In genomic region chr9:70140871-70141796, GRCm38 (mm10) we compare ENCODE assay signal across 8 mouse cellular contexts. TPM values are rescaled to one million over a fixed set of nuclear protein-coding genes. Genes with fewer than 3 reads are reported as not detected.
DNase-seq lines count a peak whose midpoint lies in the region; ATAC-seq and TF ChIP-seq lines count a peak whose summit lies in the region.

No protein-coding gene starts in this region.

- peak overlapping the region; percentile 95 for H3K4me2 ChIP-seq in hindbrain, embryonic 11.5 days (replicated peaks; ENCODE audit: low read depth, low read length)

- DNase-seq in Muller cell, postnatal 12 days (ENCODE audit: inconsistent ontology term), result peak; percentile 59
- DNase-seq in cerebellum, adult 9-10 months, result peak; percentile 3
- peak; percentile 75 to 92 for DNase-seq in frontal cortex, adult 2 months (ENCODE audit: extremely low spot score in 1 of 2, low spot score in 1 of 2)
- peak; percentile 75 for DNase-seq in hindbrain, embryonic 11.5 days (ENCODE audit: low spot score)
- peak; percentile 87 for DNase-seq in layer of hippocampus, adult 9-11 months
- DNase-seq in lung, adult 2 months, result peak; percentile 21
- peak; percentile 65 for DNase-seq in retina, embryonic 14.5 days (ENCODE audit: low spot score)
- DNase-seq in urinary bladder, postnatal 36 days (ENCODE audit: low spot score in 2 of 2), result peak; percentile 38 to 53

- H3K27ac ChIP-seq in hindbrain, embryonic 11.5 days (ENCODE audit: low read depth, low read length), result no peak overlapping the region

- no peak for TF ChIP-seq CTCF in lung, adult 2 months (IDR thresholded peaks at IDR 0.05; ENCODE audit: insufficient read depth, low read length)

- no peak for TF ChIP-seq POLR2A in lung, adult 2 months (IDR thresholded peaks at IDR 0.05; ENCODE audit: borderline replicate concordance, extremely low read depth, low read depth, low read length)

- H3K9me3 ChIP-seq in hindbrain, embryonic 11.5 days (ENCODE audit: control insufficient read depth, low read length), result no peaks in the 10 kb centered on the region

- peaks cover 4% of the 10 kb centered on the region; the same call in 1 of the 2 replicates for H3K27me3 ChIP-seq in hindbrain, embryonic 11.5 days (ENCODE audit: control insufficient read depth, insufficient read depth, low read length)

- H3K4me1 ChIP-seq in hindbrain, embryonic 11.5 days (replicated peaks; ENCODE audit: control insufficient read depth, insufficient read depth, low read length), result no peaks in the 10 kb centered on the region; the same call in 1 of the 2 replicates
- no peaks in the 10 kb centered on the region for H3K4me1 ChIP-seq in lung, adult 2 months (ENCODE audit: control insufficient read depth, insufficient read depth, low read length)

- WGBS in hindbrain, embryonic 11.5 days, result under 1% methylated on average over 62 of the region's 87 CpGs
- WGBS in lung, adult 2 months, result under 1% methylated on average over 87 of the region's 87 CpGs

- peak; percentile 76 for ATAC-seq in hindbrain, embryonic 11.5 days (ENCODE audit: low FRiP score)

- H3K36me3 ChIP-seq in hindbrain, embryonic 11.5 days (ENCODE audit: control insufficient read depth, insufficient read depth, low read length), result no peaks in the 10 kb centered on the region

- peak overlapping the region; percentile 59 for H3K9ac ChIP-seq in hindbrain, embryonic 11.5 days (ENCODE audit: low read depth, low read length)

- peak overlapping the region; percentile 65 for H3K4me3 ChIP-seq in hindbrain, embryonic 11.5 days (ENCODE audit: low read depth, low read length)
- peak overlapping the region; percentile 35 for H3K4me3 ChIP-seq in lung, adult 2 months (replicated peaks; ENCODE audit: extremely low read depth, low read depth, low read length)

RNA-seq across cellular contexts. Expression of gene Fam81a, which starts 1.2 kb away (rescaled TPM):
- 121 and 131 TPM in 2 replicates for polyA plus RNA-seq in frontal cortex, adult 2 months (2012; rRNA removed)
- 6.3 and 8.4 TPM in 2 replicates for polyA plus RNA-seq in hindbrain, embryonic 11.5 days (2014; fragmentation: Nextera tagmentation; extraction: Ambion mirVana)
- 1.2 and 2.2 TPM in 2 replicates for polyA plus RNA-seq in lung, adult 2 months (2012; rRNA removed)

Comparison
In these comparisons a context has a peak if more than half of its experiments do, and no peak if none do; other contexts are left out.
1. DNase-seq: peak in every context shown above with its lines; median percentile 87 in layer of hippocampus, adult 9-11 months; 84 in frontal cortex, adult 2 months; 75 in hindbrain, embryonic 11.5 days; 65 in retina, embryonic 14.5 days; 59 in Muller cell, postnatal 12 days; 46 in urinary bladder, postnatal 36 days; 21 in lung, adult 2 months; 3 in cerebellum, adult 9-10 months.
2. RNA of gene Fam81a, which starts 1.2 kb away (polyA plus RNA-seq): 121 to 131 TPM in frontal cortex, adult 2 months; 6.3 to 8.4 TPM in hindbrain, embryonic 11.5 days and 1.2 to 2.2 TPM in lung, adult 2 months; every median in the first group is over 10 times any median in the second.